Mouse (Mus musculus): Measurements from ENCODE around the gene Cyfip2. TPM values are rescaled to one million over a fixed set of nuclear protein-coding genes. Genes with fewer than 3 reads are reported as not detected.
A peak's percentile ranks its signal among the peaks of the same experiment; 100 is the strongest.
"Not testable (repeated sequence)": the region's sequence is repeated elsewhere in the genome, so short reads cannot be mapped to it uniquely, and the experiment has no call there.

The Cyfip2 gene
- polyA plus RNA-seq, 1 experiment from 2014 or later, result 80.8 TPM

- H3K36me3 ChIP-seq, result peaks cover 91% of the 10 kb centered on the region
- H3K27ac ChIP-seq, result peak overlapping the region; percentile 57; the same call in 1 of the 2 replicates
- H3K9me3 ChIP-seq, result no peaks in the 10 kb centered on the region
- peaks cover 5% of the 10 kb centered on the region; the same call in 1 of the 2 replicates for H3K4me1 ChIP-seq (replicated peaks)
- no peaks in the 10 kb centered on the region for H3K27me3 ChIP-seq
- no peak overlapping the region for H3K4me2 ChIP-seq (replicated peaks)
- no peak for ATAC-seq
- no peak overlapping the region for H3K4me3 ChIP-seq (replicated peaks)
- 74% methylated on average over 20 of the region's 20 CpGs for WGBS
- H3K9ac ChIP-seq (replicated peaks), result no peak overlapping the region
Measured at GRCm38 (mm10) chr11:46201636-46202546, 110.8 kb downstream of the Cyfip2 start.

GRCm38 (mm10) chr11:46200664-46201063 is 112.0 kb downstream of the Cyfip2 start:
- ATAC-seq, result no peak
- H3K4me3 ChIP-seq (replicated peaks), result no peak overlapping the region
- no peaks in the 10 kb centered on the region for H3K9me3 ChIP-seq
- no peak overlapping the region for H3K4me2 ChIP-seq (replicated peaks)
- no peaks in the 10 kb centered on the region for H3K27me3 ChIP-seq
- H3K9ac ChIP-seq (replicated peaks), result no peak overlapping the region
- H3K4me1 ChIP-seq (replicated peaks), result peaks cover 5% of the 10 kb centered on the region; the same call in 1 of the 2 replicates
- H3K36me3 ChIP-seq, result peaks cover 89% of the 10 kb centered on the region
- no peak overlapping the region for H3K27ac ChIP-seq
- WGBS, result 92% methylated on average over 11 of the region's 11 CpGs

- Histone ChIP-seq H3K4me1 (replicated peaks) (no peaks in the 10 kb centered on the region), H3K27me3 (no peaks in the 10 kb centered on the region), H3K27ac (no peak overlapping the region), H3K9ac (replicated peaks) (no peak overlapping the region), H3K4me2 (replicated peaks) (no peak overlapping the region), H3K9me3 (no peaks in the 10 kb centered on the region), H3K4me3 (replicated peaks) (no peak overlapping the region), H3K36me3 (peaks cover 62% of the 10 kb centered on the region)
- WGBS, result 83% methylated on average over 4 of the region's 4 CpGs
- no peak for ATAC-seq
Measured at GRCm38 (mm10) chr11:46194175-46194574, 118.5 kb downstream of the Cyfip2 start.

- WGBS, result 69% methylated on average over 2 of the region's 2 CpGs
- ATAC-seq, result no peak
- no peaks in the 10 kb centered on the region for H3K9me3 ChIP-seq
- H3K27me3 ChIP-seq, result no peaks in the 10 kb centered on the region
- peaks cover 10% of the 10 kb centered on the region for H3K36me3 ChIP-seq
- no peak overlapping the region for H3K9ac ChIP-seq (replicated peaks)
- no peaks in the 10 kb centered on the region for H3K4me1 ChIP-seq (replicated peaks)
- H3K4me2 ChIP-seq (replicated peaks), result no peak overlapping the region
- H3K4me3 ChIP-seq (replicated peaks), result no peak overlapping the region
- no peak overlapping the region for H3K27ac ChIP-seq
Measured at GRCm38 (mm10) chr11:46188283-46188682, 124.4 kb downstream of the Cyfip2 start.

GRCm38 (mm10) chr11:46185486-46185885 is 127.2 kb downstream of the Cyfip2 start:
- Histone ChIP-seq H3K9ac (replicated peaks) (no peak overlapping the region), H3K4me3 (replicated peaks) (no peak overlapping the region), H3K27ac (no peak overlapping the region), H3K27me3 (no peaks in the 10 kb centered on the region), H3K4me1 (replicated peaks) (no peaks in the 10 kb centered on the region), H3K36me3 (no peaks in the 10 kb centered on the region), H3K4me2 (replicated peaks) (no peak overlapping the region), H3K9me3 (no peaks in the 10 kb centered on the region)
- no peak for ATAC-seq
- WGBS, result 54% methylated on average over 4 of the region's 4 CpGs

- no peaks in the 10 kb centered on the region for H3K9me3 ChIP-seq
- H3K9ac ChIP-seq (replicated peaks), result no peak overlapping the region
- WGBS, result 81% methylated on average over 3 of the region's 3 CpGs
- no peaks in the 10 kb centered on the region for H3K36me3 ChIP-seq
- H3K4me2 ChIP-seq (replicated peaks), result no peak overlapping the region
- H3K4me1 ChIP-seq (replicated peaks), result no peaks in the 10 kb centered on the region
- no peak for ATAC-seq
- H3K27me3 ChIP-seq, result no peaks in the 10 kb centered on the region
- no peak overlapping the region for H3K27ac ChIP-seq
- no peak overlapping the region for H3K4me3 ChIP-seq (replicated peaks)
Measured at GRCm38 (mm10) chr11:46184946-46185345, 127.7 kb downstream of the Cyfip2 start.

- H3K4me2 ChIP-seq (replicated peaks); H3K9ac ChIP-seq (replicated peaks); H3K27ac ChIP-seq; H3K9me3 ChIP-seq; H3K27me3 ChIP-seq; ATAC-seq; H3K4me3 ChIP-seq (replicated peaks); H3K4me1 ChIP-seq (replicated peaks); H3K36me3 ChIP-seq: not testable (repeated sequence)
- 95% methylated on average over 1 of the region's 1 CpGs for WGBS
Measured at GRCm38 (mm10) chr11:46182031-46182430, 130.6 kb downstream of the Cyfip2 start.

GRCm38 (mm10) chr11:46177246-46178043 is 135.2 kb downstream of the Cyfip2 start:
- Histone ChIP-seq H3K9ac (replicated peaks) (no peak overlapping the region), H3K9me3 (no peaks in the 10 kb centered on the region), H3K27me3 (no peaks in the 10 kb centered on the region), H3K4me2 (replicated peaks) (no peak overlapping the region), H3K36me3 (no peaks in the 10 kb centered on the region), H3K4me1 (replicated peaks) (no peaks in the 10 kb centered on the region), H3K4me3 (replicated peaks) (no peak overlapping the region), H3K27ac (no peak overlapping the region)
- 85% methylated on average over 10 of the region's 10 CpGs for WGBS
- ATAC-seq, result no peak

- no peak for ATAC-seq
- WGBS, result 95% methylated on average over 6 of the region's 6 CpGs
- H3K4me1 ChIP-seq (replicated peaks), result no peaks in the 10 kb centered on the region
- H3K27me3 ChIP-seq, result no peaks in the 10 kb centered on the region
- no peaks in the 10 kb centered on the region for H3K9me3 ChIP-seq
- H3K27ac ChIP-seq, result no peak overlapping the region
- no peak overlapping the region for H3K4me2 ChIP-seq (replicated peaks)
- H3K36me3 ChIP-seq, result no peaks in the 10 kb centered on the region
- no peak overlapping the region for H3K9ac ChIP-seq (replicated peaks)
- no peak overlapping the region for H3K4me3 ChIP-seq (replicated peaks)
Measured at GRCm38 (mm10) chr11:46176155-46176554, 136.5 kb downstream of the Cyfip2 start.

- ATAC-seq, result no peak
- WGBS, result 95% methylated on average over 9 of the region's 9 CpGs
- H3K27me3 ChIP-seq, result no peaks in the 10 kb centered on the region
- no peaks in the 10 kb centered on the region for H3K9me3 ChIP-seq
- peaks cover 5% of the 10 kb centered on the region for H3K4me1 ChIP-seq (replicated peaks)
- no peak overlapping the region for H3K4me3 ChIP-seq (replicated peaks)
- H3K9ac ChIP-seq (replicated peaks), result no peak overlapping the region
- no peak overlapping the region for H3K4me2 ChIP-seq (replicated peaks)
- no peaks in the 10 kb centered on the region for H3K36me3 ChIP-seq
- no peak overlapping the region for H3K27ac ChIP-seq
Measured at GRCm38 (mm10) chr11:46172128-46172527, 140.5 kb downstream of the Cyfip2 start.

GRCm38 (mm10) chr11:46169908-46170307 is 142.8 kb downstream of the Cyfip2 start:
- Histone ChIP-seq H3K4me3 (replicated peaks) (no peak overlapping the region), H3K36me3 (no peaks in the 10 kb centered on the region), H3K27me3 (peaks cover 13% of the 10 kb centered on the region; the same call in 1 of the 2 replicates), H3K4me1 (replicated peaks) (peaks cover 13% of the 10 kb centered on the region), H3K4me2 (replicated peaks) (no peak overlapping the region), H3K27ac (no peak overlapping the region), H3K9ac (replicated peaks) (no peak overlapping the region), H3K9me3 (no peaks in the 10 kb centered on the region)
- 33% methylated on average over 3 of the region's 3 CpGs for WGBS
- ATAC-seq, result no peak

- Histone ChIP-seq H3K9ac (replicated peaks) (no peak overlapping the region), H3K4me3 (replicated peaks) (no peak overlapping the region), H3K4me1 (replicated peaks) (peaks cover 13% of the 10 kb centered on the region), H3K27ac (no peak overlapping the region), H3K4me2 (replicated peaks) (no peak overlapping the region), H3K27me3 (peaks cover 17% of the 10 kb centered on the region; the same call in 1 of the 2 replicates), H3K36me3 (no peaks in the 10 kb centered on the region), H3K9me3 (no peaks in the 10 kb centered on the region)
- no peak for ATAC-seq
- WGBS, result 93% methylated on average over 7 of the region's 7 CpGs
Measured at GRCm38 (mm10) chr11:46168506-46168905, 144.2 kb downstream of the Cyfip2 start.
